Mouse (Mus musculus): ENCODE results near the gene Zc3h18. TPM values are rescaled to one million over a fixed set of nuclear protein-coding genes. Genes with fewer than 3 reads are reported as not detected.

The Zc3h18 gene
- polyA plus RNA-seq, 2 experiments, result 31.3 to 58.1 TPM

- Histone ChIP-seq H3K4me3 (replicated peaks; ENCODE audit: low read length) (no peak overlapping the region), H3K9me3 (ENCODE audit: control insufficient read depth, low read length) (no peaks in the 10 kb centered on the region), H3K9ac (ENCODE audit: low read depth, low read length, severe bottlenecking) (no peak overlapping the region), H3K27me3 (ENCODE audit: control insufficient read depth, insufficient read depth, low read length) (no peaks in the 10 kb centered on the region), H3K4me2 (replicated peaks; ENCODE audit: low read depth, low read length, severe bottlenecking) (no peak overlapping the region), H3K4me1 (ENCODE audit: control insufficient read depth, insufficient read depth, low read length) (no peaks in the 10 kb centered on the region), H3K36me3 (ENCODE audit: control insufficient read depth, insufficient read depth, low read length) (no peaks in the 10 kb centered on the region), H3K27ac (replicated peaks; ENCODE audit: low read depth, low read length) (no peak overlapping the region)
- no peak for TF ChIP-seq POLR2A (IDR thresholded peaks at IDR 0.05; ENCODE audit: borderline replicate concordance, extremely low read depth, insufficient read depth, insufficient read length)
- WGBS, result 62% methylated on average over 9 of the region's 9 CpGs
- ATAC-seq (ENCODE audit: low FRiP score, low read depth), result no peak
- no peak for DNase-seq (ENCODE audit: low spot score)
Observed at GRCm38 (mm10) chr8:122355642-122356606, 20.5 kb upstream of the Zc3h18 start.

- no peak overlapping the region for H3K9ac ChIP-seq (ENCODE audit: low read depth, low read length, severe bottlenecking)
- no peaks in the 10 kb centered on the region for H3K36me3 ChIP-seq (ENCODE audit: control insufficient read depth, insufficient read depth, low read length)
- WGBS, result 49% methylated on average over 11 of the region's 11 CpGs
- no peak overlapping the region for H3K4me3 ChIP-seq (replicated peaks; ENCODE audit: low read length)
- TF ChIP-seq POLR2A (IDR thresholded peaks at IDR 0.05; ENCODE audit: borderline replicate concordance, extremely low read depth, insufficient read depth, insufficient read length), result no peak
- no peaks in the 10 kb centered on the region for H3K9me3 ChIP-seq (ENCODE audit: control insufficient read depth, low read length)
- H3K27ac ChIP-seq (replicated peaks; ENCODE audit: low read depth, low read length), result no peak overlapping the region
- no peak for ATAC-seq (ENCODE audit: low FRiP score, low read depth)
- peaks cover 5% of the 10 kb centered on the region; the same call in 1 of the 2 replicates for H3K4me1 ChIP-seq (ENCODE audit: control insufficient read depth, insufficient read depth, low read length)
- H3K4me2 ChIP-seq (replicated peaks; ENCODE audit: low read depth, low read length, severe bottlenecking), result no peak overlapping the region
- H3K27me3 ChIP-seq (ENCODE audit: control insufficient read depth, insufficient read depth, low read length), result no peaks in the 10 kb centered on the region
- no peak for DNase-seq (ENCODE audit: low spot score)
Observed at GRCm38 (mm10) chr8:122357202-122357601, 19.2 kb upstream of the Zc3h18 start.

GRCm38 (mm10) chr8:122357641-122358040 is 18.8 kb upstream of the Zc3h18 start:
- Histone ChIP-seq H3K9me3 (ENCODE audit: control insufficient read depth, low read length) (no peaks in the 10 kb centered on the region), H3K27me3 (ENCODE audit: control insufficient read depth, insufficient read depth, low read length) (no peaks in the 10 kb centered on the region), H3K4me3 (replicated peaks; ENCODE audit: low read length) (no peak overlapping the region), H3K4me1 (ENCODE audit: control insufficient read depth, insufficient read depth, low read length) (peaks cover 9% of the 10 kb centered on the region), H3K27ac (replicated peaks; ENCODE audit: low read depth, low read length) (no peak overlapping the region), H3K9ac (ENCODE audit: low read depth, low read length, severe bottlenecking) (no peak overlapping the region), H3K36me3 (ENCODE audit: control insufficient read depth, insufficient read depth, low read length) (no peaks in the 10 kb centered on the region), H3K4me2 (replicated peaks; ENCODE audit: low read depth, low read length, severe bottlenecking) (no peak overlapping the region)
- TF ChIP-seq POLR2A (IDR thresholded peaks at IDR 0.05; ENCODE audit: borderline replicate concordance, extremely low read depth, insufficient read depth, insufficient read length), result no peak
- no peak for DNase-seq (ENCODE audit: low spot score)
- no peak for ATAC-seq (ENCODE audit: low FRiP score, low read depth)
- 76% methylated on average over 5 of the region's 5 CpGs for WGBS

GRCm38 (mm10) chr8:122359111-122359775 is 17.2 kb upstream of the Zc3h18 start:
- ATAC-seq (ENCODE audit: low FRiP score, low read depth) (no peak), DNase-seq (ENCODE audit: low spot score) (no peak)
- TF ChIP-seq POLR2A (IDR thresholded peaks at IDR 0.05; ENCODE audit: borderline replicate concordance, extremely low read depth, insufficient read depth, insufficient read length), result no peak
- 82% methylated on average over 15 of the region's 15 CpGs for WGBS
- H3K4me1 ChIP-seq (ENCODE audit: control insufficient read depth, insufficient read depth, low read length), result peaks cover 9% of the 10 kb centered on the region
- no peak overlapping the region for H3K4me2 ChIP-seq (replicated peaks; ENCODE audit: low read depth, low read length, severe bottlenecking)
- no peak overlapping the region for H3K9ac ChIP-seq (ENCODE audit: low read depth, low read length, severe bottlenecking)
- no peak overlapping the region for H3K4me3 ChIP-seq (replicated peaks; ENCODE audit: low read length)
- no peaks in the 10 kb centered on the region for H3K36me3 ChIP-seq (ENCODE audit: control insufficient read depth, insufficient read depth, low read length)
- H3K9me3 ChIP-seq (ENCODE audit: control insufficient read depth, low read length), result no peaks in the 10 kb centered on the region
- no peaks in the 10 kb centered on the region for H3K27me3 ChIP-seq (ENCODE audit: control insufficient read depth, insufficient read depth, low read length)
- no peak overlapping the region for H3K27ac ChIP-seq (replicated peaks; ENCODE audit: low read depth, low read length)

GRCm38 (mm10) chr8:122360696-122361416 is 15.6 kb upstream of the Zc3h18 start, which contains the start of gene Trhr2:
Trhr2 (minus strand) TSS chr8:122360746.
- Histone ChIP-seq H3K9me3 (ENCODE audit: control insufficient read depth, low read length) (no peaks in the 10 kb centered on the region), H3K4me2 (replicated peaks; ENCODE audit: low read depth, low read length, severe bottlenecking) (no peak within 1 kb of the TSS), H3K27ac (replicated peaks; ENCODE audit: low read depth, low read length) (no peak within 1 kb of the TSS), H3K27me3 (ENCODE audit: control insufficient read depth, insufficient read depth, low read length) (no peaks in the 10 kb centered on the region), H3K4me1 (ENCODE audit: control insufficient read depth, insufficient read depth, low read length) (peaks cover 9% of the 10 kb centered on the region), H3K9ac (ENCODE audit: low read depth, low read length, severe bottlenecking) (no peak within 1 kb of the TSS), H3K4me3 (replicated peaks; ENCODE audit: low read length) (no peak within 1 kb of the TSS), H3K36me3 (ENCODE audit: control insufficient read depth, insufficient read depth, low read length) (no peaks in the 10 kb centered on the region)
- no peak for ATAC-seq (ENCODE audit: low FRiP score, low read depth)
- TF ChIP-seq POLR2A (IDR thresholded peaks at IDR 0.05; ENCODE audit: borderline replicate concordance, extremely low read depth, insufficient read depth, insufficient read length), result no peak
- WGBS, result 75% methylated on average over 7 of the region's 7 CpGs
- DNase-seq (ENCODE audit: low spot score), result no peak
